Mouse (Mus musculus) thymus, postnatal 4 days (tissue): ENCODE data around the gene Rps17.
A peak's percentile ranks its signal among the peaks of the same experiment; 100 is the strongest.

Experiments
- DNase-seq: peaks from one replicate; pipeline ENCODE4 v3.0.0; 2021

Gene Rps17

GRCm38 (mm10) chr7:81344544-81345446 is at the start of gene Rps17:
Gene Rps17, minus strand, starts transcription at chr7:81345254.
- DNase-seq: peak; percentile 99

DNA sequence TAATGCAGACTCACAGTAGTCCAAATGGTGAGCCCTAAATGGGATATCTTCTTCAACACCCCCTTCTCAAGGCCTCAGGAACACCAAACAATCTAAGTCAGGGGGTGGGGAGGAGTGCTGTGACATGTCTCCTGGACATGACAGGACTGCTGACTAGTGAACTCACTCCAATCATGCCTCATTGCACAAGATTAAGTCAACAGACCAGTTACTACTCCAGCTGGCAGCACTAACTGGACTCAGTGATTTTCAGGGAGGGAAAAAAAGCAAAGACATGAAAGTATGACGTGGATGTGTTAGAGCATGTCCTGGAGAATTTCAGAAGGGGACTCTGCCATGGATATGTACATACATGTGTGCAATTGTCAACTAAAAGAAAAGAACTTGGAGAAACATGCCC is 34.3 kb upstream of the Rps17 start:
- no peak for DNase-seq

- DNase-seq: no peak
These were observed 27.4 kb upstream of the Rps17 start for GRCm38 (mm10) chr7:81372337-81372920.

- no peak for DNase-seq
These were observed 26.8 kb upstream of the Rps17 start for GRCm38 (mm10) chr7:81371811-81372210.

DNA sequence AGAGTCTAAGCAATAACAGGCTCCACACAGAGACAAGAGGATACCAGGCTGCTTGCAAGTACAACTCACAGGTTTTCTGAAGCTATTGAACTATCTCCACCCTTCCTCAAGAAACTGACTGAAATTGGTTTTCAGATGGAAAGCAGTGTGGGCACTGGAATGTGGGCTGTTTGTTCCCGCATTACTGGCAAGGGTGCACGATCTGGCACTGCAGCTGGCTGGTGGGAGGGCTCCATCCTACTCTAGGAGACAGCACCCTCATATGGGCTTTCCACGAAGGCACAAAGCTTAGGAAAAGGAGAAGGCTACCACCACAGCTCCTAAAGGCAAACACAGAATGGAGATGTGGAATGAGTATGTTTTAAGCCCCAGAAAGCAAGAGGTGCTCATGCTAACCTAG is 24.7 kb upstream of the Rps17 start:
- no peak for DNase-seq

DNA sequence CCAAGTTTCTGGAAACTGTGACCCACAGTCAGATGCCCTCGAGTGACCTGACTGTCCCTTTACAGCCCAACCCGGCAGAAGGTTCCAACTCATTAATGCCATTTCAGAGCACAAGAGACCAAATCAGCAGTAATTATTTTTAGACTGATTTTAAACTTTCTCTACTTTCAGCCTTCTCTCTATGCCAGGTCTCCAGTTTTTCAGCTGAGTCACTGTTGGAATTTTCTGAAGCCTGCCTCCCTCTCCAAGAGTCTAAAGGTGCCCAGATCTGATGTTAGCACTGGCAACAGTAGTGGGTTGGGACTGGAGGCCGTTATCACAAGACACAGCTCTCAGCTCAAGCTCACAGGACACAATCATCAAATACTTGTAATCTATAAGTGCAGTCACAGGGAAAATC is 22.9 kb upstream of the Rps17 start:
- no peak for DNase-seq

- no peak for DNase-seq
These were observed 11.9 kb upstream of the Rps17 start for GRCm38 (mm10) chr7:81356975-81357374.

DNA sequence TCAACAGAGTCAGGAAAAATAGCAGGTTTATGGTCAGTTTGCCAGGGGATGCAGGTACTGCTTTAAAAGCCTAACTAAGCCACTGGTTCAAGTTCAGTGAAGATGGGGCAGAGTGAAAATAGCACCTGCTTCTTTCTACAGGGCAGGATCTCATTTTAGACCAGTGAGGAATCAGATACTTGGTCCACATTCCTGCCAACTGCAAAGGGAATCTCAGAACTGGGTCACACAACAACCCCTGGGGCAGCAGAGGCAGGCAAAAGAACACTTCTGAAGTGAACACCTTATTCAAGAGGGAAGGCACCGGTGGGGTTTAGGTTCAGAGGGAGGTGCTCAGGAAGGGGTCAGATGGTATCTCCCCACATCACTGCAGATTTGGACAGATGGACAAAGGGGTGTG is 11.3 kb upstream of the Rps17 start:
- no peak for DNase-seq

DNA sequence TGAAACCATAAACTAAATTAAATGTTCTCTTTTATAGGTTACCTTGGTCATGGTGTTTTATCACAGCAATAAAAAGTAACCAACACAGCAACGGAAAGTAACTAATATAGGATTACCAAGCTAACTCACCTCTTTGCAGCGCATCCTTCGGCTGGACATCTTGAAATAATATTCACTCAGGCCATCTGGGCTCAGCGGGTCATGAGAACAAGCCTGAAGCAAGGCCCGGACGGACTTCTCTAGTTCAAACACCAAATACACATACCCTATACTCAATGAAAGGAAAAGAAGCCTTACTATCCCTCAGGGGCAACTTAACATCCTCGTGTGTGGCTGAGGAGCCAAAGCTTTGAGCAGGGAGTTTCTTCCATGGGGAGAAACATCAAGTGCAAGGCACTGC is 10.7 kb upstream of the Rps17 start:
- no peak for DNase-seq

DNA sequence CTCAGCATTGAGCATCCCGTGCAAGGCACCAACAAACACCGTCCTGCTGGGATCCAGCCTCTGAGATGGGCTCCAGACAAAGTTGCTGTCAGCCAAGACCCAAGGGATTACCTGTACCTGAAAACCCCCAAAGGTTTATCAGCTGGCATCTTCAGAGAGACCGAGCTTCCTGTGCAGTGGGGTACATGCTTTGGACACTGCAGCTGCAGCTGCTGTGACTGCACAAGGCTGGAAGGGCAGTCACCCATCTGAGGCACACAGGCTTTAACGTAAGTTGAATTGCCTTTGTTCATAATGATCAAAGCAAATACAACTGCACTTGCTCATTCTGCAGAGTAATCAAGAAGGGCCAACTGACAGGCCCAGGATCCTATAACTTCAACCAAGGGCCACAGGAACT is 6.8 kb upstream of the Rps17 start:
- DNase-seq: peak; percentile 55

DNA sequence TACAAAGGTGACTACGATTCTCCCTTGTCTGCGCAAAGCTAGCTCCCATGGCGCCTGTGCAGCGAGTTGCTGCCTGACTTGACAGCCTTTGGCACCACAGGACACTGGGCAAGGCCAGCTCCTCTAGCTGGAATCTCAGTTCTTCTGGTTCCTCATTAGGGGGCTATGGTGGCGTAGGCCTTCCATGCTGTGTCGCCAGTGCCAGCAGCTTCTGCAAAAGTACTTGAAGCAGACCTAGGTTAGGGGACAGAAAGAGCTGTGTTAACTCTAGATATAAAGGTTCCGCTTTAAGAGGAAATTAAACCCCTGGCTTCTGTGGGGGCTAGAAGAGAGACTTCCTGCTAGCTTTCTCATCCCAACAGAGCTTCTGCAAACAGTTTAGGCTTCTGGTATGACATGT is 3.2 kb upstream of the Rps17 start:
- DNase-seq: no peak

- DNase-seq: no peak
These were observed 555 bp upstream of the Rps17 start for GRCm38 (mm10) chr7:81345447-81346170.

DNA sequence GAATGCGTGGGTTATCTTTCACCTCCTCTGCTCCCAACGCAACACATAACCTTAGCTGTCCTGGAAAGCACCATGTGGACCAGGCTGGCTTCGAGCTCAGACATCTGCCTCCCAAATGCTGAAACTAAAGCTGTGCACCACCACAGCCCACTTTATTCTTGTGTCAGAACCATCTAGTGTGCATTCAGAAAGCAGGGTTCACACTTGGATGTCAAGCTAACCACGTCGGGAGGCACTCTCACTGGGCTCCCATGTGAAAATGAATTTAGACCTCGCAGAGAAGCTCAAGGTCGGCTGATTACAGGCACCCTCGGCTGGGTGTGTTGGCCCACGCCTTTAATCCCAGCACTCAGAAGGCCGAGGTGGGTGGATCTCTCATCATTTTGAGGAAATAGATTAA is 1.2 kb downstream of the Rps17 start:
- no peak for DNase-seq

- DNase-seq: no peak
These were observed 1.7 kb downstream of the Rps17 start for GRCm38 (mm10) chr7:81343316-81343715.

GRCm38 (mm10) chr7:81342356-81343094 is 2.5 kb downstream of the Rps17 start:
- no peak for DNase-seq

GRCm38 (mm10) chr7:81341563-81341962 is 3.5 kb downstream of the Rps17 start:
- no peak for DNase-seq

DNA sequence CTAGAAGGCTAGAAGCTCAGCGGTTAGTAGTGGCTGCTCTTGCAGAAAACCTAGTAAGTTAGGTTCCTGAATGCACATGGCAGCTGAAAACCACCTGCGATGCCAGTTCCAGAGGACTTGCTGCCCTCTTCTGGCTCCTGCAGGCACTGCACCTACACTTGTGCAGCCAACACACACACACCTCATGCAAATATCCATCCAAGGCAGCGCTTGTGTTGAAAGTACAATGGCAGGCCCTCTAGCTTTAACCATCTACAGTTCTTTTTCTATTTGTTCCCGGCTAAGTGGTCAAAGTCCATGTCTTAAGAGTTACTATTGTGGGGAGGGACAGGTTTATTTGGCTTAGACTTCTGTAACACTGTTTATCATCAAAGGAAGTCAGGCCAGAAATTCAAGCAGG is 5.3 kb downstream of the Rps17 start:
- DNase-seq: peak; percentile 85

DNA sequence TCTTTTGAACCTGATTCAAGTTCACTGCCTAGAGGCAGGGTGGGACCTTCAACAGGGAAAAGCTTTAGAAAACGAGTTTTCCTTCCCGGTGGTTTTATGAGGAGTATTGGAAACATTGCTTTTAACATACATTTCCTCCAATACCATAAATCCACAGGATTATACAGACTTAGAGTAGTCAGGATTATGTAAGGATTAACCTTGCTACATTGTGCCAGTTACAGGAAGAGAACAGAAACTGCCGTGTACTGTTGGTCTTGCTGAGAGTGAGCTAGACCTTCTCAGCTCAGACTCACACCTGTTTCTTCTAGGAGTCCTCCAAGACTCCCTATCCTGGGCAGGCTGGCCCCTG is 6.6 kb downstream of the Rps17 start:
- no peak for DNase-seq

DNA sequence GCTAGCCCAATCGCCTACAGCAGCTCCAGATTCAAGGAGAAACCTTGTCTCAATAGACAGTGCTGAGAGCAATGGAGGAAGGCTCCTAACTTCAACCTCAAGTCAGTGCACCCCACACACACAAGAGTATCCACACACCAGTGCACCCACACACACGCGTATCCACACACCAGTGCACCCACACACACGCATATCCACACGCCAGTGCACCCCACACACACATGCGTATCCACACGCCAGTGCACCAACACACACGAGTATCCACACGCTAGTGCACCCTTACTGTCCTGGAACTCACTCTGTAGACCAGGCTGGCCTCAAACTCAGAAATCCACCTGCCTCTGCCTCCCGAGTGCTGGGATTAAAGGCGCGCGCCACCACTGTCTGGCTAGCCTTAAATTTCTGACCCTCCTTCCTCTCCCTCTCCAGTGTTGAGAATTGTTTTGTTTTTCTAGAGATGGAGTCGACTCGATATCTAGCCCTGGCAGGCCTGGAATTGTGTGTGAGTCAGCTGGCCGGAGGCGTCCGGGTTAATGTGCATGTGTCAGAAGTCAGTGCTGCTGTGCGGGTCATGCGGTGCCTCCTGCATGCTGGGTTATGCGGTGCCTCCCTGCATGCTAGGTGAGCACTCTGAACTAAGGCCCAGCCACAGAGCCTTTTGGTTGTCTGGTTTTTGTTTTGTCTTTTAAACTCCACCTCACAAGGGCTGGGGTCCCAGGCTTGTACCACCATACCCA is 7.1 kb downstream of the Rps17 start:
- no peak for DNase-seq

DNA sequence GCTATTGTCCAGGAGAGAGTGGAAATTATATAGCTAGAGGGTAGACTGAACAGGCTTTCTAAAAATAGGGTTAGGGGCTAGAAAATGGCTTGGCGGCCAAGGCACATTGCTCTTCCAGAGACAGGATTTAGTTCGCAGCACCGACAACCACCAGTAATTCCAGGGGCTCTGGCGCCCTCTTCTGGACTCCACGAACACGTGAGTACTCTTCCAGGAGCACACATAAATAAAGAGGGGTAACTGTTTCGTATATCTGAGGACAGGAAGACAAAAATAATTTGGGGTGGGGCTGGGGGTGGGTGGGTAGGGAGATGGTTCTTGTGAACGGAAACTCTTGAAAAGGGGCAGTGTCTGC is 8.6 kb downstream of the Rps17 start:
- DNase-seq: peak; percentile 81

DNA sequence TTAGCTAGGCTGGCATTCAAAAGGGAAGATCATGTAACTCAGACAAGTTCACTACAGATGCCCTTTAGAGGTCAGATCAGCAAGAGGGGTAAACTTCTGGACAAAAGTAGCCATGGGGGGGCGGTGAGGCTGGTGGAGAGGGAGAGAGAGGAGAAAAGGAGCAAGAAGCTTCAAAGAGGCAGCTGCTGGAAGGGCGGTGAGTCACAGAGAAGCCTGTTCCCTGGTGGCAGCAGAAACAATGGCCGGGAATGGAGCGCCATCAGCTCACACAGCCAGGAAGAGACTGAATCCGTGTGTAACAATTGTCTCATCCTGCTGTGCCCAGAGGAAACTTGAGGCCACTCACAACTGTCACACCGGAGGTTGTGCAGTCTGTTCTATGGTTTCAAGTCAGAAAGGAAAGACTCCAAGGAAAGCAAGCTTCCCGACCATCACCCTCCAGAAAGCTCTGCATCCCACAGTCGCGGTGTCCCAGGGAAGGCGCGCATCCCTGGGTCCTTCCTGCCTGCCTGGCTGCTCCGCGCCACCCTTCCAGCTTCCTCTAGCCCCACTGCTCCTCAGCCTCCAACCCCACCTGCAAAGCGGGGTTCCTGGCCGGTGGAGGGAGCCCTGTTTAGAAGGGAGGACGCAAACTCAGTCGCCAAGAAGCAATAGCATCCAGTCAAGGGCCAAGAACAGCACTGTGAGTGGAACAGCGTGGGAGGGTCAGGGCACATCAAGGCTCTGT is 9.2 kb downstream of the Rps17 start:
- no peak for DNase-seq

- no peak for DNase-seq
These were observed 13.2 kb downstream of the Rps17 start for GRCm38 (mm10) chr7:81331851-81332250.
